Mouse (Mus musculus) layer of hippocampus, adult 9-11 months (tissue): ENCODE measurements at regions not wholly inside any gene's neighbourhood (a gene's known extent, or its start where the extent isn't known, plus 50 kb on each side); places are given as distances from the start of the nearest gene placed in this dataset.

Source experiments
- DNase-seq: peaks from one replicate; pipeline ENCODE4 v3.0.0; 2022

DNA sequence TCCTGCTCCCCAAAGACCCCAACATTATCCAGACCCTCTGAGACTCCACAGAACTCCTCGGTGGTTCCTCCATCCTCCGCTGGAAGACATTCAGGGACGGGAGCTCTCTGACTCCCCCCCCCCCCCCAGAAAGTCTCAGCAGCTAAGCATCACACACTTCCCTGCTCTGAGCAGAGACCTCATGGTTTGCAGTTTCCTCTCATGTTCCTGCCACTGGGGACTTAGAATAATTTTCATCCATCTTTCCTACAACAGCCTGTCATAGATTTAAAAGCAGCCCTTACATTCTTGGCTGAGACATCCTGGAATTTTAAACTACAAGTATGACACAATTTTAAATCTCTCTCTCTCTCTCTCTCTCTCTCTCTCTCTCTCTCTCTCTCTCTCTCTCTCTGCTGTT is 69.2 kb downstream of the Gpr65 start:
- DNase-seq: no peak

DNA sequence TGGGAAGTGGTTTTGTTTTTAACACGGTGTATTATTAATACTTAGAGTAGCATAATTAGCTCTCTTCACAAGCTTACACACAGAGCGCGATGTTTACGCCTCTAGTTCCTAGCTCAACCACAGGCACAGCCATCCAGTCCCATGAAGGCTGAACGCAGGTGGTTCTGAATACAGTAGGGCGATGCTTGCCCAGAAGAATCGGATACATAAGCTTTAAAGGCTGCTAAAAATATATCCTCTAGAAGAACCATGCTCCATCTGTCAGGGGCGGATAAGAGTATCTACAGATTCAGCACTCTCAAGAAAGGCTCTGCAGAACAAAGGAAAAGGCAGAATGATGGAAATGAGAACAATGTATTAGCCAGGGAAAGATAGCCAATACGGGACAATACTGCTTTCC is 71.1 kb downstream of the Gpr65 start:
- peak; percentile 17 for DNase-seq

DNA sequence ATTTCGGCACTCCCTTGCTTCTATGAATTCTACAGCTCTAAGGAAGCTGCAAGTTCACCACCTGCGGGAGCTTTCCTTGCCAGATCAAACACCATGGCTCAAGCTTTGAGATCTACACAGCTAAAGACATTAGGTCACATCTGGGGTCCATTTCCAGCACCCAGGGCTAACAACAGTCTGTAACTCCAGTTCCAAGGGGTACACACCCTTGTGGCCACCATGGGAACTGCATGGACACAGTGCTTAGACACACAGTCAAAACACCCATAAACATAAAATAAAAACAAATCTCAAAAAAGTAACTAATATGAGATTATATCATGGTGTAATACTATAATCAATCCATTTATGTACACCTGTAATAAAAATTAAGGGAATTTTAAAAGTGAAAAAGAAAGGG is 73.7 kb downstream of the Gpr65 start:
- no peak for DNase-seq

DNA sequence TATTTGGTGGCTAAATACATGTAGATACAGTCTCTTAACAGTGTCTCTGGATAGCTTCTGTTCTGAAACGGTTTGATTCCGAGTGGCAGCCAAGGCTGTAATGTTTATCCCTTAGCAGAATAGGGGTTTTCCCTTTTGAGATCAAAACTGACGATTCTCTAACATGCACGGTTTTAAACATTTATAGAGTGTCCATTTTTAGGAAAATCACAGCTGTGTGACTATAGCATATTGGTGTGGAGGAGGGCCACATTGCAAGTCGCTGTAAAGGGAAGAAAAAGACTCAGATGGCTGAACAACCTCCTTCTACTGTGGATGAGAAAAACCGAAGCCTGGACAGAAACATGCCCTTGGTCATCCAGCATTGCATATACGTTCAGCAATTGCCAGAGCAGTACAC is 75.2 kb downstream of the Gpr65 start:
- DNase-seq: no peak

DNA sequence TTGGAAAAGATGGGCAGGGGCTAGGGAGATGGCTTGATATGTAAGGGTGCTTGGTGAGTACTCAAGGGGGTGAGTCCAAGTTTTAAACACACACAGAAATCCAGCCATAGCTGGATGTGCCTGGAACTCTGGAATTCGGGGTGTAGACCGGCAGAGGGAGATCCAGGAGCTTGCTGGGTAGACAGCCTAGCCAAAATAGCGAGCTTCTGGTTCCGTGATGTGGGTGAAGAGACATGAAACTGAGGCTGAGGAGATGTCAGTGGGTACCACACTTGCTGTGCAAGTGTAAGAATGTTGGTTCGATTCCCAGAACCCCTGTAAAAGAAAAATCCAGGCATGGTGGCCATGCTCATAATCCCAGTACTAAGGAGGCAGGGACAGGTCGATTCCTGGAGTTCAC is 78.6 kb downstream of the Gpr65 start:
- DNase-seq: no peak

DNA sequence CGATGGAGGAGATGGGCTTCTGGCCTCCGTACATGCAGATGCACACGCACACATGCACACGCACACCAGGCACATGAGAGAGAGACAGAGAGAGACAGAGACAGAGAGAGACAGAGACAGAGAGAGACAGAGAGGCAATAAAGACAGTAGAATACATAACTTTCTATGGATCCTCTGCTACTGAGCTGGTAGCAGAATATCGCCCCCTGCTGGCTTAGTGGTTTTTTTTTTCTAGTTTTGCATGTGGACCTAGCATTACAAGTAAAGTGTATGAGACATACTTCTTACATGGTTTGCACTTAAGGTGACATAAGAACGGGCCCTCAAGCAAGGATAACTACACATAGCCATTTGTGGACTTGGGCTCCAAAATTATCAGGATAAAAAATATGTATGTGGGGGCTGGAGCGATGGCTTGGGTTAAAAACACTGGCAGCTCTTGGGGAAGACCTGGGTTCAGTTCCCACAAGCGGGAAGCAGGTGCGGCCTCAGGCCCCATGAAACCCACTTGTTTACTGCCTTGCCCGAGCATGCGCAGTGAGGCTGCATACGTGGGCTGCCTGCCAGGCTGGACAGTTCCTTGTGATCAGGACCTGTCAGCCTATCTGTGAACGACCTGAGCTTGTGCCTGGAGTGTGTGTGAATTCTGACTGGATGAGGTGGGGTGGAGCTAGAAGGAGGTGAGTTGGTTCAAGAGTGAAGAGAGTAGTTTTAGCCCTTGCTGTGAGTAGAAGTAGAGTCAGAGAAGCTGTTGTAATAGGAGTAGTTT is 79.3 kb downstream of the Gpr65 start:
- DNase-seq: peak; percentile 47

DNA sequence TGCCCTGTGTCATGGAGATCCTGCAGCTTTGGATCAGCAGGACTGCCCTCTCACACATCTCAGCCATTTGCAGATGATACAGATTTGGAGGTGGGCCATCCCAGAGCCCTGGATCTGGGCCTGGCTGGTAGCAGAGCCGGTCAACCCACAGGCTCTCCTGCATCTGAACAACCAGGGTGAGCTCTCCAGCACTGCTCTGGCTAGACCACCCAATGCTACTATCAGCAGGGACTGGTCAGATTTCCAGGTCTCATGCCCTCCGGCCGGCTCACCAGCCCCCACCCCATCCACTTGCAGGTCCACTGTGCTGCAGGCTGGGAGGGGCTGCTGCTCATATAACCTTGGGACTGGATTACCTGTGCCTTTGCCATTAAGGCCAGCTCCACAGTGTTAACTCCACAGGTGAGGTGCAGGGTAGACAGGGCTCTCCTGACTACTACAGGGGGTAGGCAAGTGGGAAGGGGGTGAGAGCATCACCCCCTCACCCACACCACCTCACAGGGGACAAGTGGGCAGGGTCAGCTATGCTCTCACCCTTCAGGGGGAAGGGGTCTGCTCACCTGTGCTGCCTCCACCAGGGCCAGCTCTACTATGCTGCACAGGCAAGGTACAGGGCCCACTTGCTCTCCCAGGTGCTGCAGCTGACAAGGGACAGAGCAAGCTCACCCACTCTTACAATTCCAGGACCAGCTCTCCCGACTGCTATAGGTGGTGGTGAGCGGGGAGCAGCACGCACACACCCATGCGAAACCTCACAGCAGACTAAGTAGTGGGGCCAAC is 81.6 kb downstream of the Gpr65 start:
- DNase-seq: no peak

DNA sequence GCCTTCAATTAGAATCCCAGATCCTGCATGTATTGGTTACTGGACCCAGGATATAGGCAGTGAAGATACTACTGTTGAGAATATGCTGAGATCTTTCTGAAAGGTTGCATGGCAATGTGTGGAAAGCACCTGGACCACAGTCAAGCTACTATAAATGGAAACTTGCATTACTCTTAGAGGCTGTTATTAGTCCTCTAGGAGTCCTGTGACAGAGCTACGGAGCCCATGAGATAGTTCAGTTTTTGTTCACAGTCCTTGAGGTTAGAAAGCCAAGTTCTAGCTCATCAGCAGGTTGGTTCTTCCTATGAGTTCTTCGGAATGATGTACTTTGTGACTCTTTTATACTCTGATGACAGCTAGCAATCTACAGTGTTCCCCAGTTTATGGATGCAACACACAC is 84.0 kb downstream of the Gpr65 start:
- DNase-seq: no peak

DNA sequence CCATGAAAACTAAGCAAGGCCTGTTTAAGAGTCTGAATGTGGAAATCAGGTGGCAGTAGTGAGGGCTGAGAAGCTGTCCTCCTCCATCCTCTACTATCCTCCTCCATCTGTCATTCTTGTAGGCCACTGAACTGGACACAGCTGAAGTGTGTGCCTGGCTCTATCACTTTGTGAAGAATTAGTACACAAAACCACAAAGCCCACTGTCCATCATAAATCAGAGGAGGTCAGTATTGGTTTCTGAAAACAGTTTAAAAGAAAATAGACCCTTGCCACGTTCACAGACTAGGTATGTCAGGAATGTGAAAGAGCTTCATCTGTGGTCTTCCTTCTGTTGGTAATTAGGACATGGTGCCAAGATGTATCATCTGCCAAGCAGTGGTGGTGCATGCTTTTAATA is 86.1 kb downstream of the Gpr65 start:
- DNase-seq: no peak

DNA sequence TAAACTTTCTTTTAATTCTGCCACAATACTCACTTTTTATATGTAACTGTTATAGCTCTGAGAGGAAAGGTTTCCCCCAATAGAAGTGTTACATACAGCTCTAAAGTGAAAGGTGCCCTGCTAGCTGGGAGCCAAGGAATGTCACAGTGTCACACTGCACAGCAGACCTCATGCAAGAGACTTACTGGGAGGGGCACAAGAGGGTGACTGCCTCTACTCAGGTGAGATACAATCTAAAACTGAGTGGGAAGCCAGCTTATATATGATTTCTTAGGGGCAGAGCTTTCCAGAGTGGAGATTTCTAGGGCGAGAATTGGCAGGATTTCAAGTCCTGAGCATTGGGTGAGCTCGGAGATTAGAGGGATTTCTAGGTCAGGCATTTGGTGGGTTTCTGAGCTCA is 99.1 kb downstream of the Gpr65 start:
- no peak for DNase-seq

DNA sequence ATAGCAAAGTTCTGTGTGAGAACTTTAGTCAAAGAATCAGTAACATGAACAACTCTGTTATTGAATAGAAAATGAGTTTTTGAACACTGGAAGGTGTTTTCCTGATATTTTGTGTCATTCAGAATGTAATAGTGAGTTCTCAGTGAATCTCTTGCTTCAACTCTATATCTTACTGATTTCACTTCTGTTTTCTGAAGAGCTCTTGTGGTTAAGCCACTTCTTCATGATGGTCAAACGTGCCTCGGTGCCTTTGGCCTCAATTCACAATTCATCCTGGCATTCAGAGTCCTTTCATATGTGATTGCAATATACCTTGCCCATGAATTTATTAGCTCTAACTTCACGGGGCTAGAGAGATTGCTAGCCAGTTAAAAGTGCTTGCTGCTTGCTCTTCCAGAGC is 102.3 kb downstream of the Gpr65 start:
- no peak for DNase-seq

DNA sequence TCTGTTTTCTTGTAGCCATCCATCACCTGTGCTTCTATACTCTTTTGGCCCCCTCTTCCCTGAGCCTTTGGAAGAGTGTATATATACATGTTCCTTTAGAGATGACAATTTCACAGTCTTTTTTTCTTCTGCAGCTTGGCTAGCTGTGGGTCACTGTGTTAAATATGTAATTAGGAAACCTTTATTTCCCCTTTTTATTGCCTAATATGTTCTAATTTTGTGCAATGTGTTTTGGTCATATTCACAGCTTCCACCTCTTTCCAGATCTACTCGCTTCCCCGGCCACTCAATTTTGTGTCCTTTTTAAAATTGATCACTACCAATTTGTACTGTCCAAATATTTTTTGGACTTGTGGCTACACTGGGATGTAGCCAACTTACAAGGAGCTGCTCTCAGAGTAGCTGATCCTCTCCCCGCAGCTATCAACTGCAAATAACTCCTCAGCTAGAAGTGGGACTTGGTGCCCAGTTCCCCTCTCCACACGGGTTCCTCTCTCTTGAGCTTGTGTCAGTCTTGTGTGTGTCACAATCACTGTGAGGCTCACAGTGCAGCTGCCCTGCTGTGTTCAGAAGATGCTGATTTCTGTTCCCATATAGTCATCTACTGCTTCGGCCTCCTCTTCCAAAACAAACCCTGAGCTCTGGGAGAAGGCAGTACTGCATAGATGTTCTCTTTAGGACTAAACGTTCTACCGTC is 106.9 kb downstream of the Gpr65 start:
- DNase-seq: no peak
